Mouse (Mus musculus): Measurements from ENCODE around the gene Cuta.

The Cuta gene

GRCm38 (mm10) chr17:26956895-26957294 is 17.5 kb upstream of the Cuta start:
- in situ Hi-C loops (cut with MboI, MseI), result no loop called here

DNA sequence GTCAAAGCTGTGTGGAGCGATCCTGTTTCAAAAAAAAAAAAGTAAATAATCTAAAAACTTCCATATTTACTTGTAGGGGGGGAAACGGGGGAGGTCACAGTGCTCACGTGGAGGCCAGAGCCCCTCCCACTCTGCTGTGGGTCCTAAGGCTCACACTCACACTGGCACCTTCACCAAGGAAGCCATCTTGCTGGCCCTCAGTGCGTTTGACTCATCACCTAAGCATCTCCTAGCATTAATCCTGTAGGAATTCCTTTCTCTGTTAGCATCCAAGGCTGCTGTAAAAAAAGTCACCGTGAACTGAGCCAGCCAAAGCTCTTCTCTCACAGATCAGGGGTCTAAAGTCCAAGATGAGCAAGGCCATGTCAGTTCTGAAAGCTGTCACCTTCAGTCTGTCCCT is 16.9 kb upstream of the Cuta start:
- in situ Hi-C loops (cut with MboI, MseI), result no loop called here

DNA sequence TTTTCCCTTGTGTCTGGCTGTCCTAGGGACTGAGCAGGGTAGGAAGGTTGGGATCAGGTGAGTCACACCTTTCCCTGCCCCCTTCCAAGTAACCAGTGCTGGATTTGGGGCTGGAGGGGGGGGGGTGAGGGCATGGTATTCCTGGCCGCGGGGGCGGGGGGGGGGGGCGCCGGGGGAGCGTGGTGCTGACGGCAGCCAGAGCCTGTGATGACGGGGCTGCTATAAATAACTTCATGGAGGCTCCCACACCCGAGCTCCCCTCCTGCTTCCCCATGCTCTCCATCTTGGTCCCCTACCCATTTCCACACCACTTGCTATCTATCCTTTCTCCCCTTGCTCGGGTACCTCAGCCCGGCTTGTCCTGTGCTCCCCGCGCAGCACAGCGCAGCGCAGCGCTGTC is 14.4 kb upstream of the Cuta start:
- in situ Hi-C loops (cut with MboI, MseI), result no loop called here

DNA sequence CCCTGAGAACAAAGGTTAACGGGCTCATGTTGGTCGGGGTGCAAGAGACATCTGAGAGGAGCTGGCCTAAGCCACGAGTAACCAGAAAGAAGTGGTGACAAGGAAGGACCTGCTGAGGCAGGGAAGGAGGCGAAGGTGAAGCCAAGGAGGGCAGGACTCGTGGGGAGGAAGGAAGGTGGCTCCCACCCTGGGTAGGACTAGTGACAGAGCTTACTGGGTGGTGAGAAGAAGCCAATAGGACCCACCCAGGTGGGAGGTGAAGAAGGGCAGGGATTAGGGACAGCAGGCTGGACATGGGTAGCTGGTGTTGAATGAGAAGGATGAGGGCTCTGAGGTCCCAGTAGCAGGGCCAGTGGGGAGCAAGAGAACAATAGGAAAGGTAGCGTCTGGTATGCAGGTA is 13.8 kb upstream of the Cuta start:
- in situ Hi-C loops (cut with MboI, MseI), result no loop called here

GRCm38 (mm10) chr17:26951952-26952877 is 12.8 kb upstream of the Cuta start:
- in situ Hi-C loops (cut with MboI, MseI), result no loop called here

DNA sequence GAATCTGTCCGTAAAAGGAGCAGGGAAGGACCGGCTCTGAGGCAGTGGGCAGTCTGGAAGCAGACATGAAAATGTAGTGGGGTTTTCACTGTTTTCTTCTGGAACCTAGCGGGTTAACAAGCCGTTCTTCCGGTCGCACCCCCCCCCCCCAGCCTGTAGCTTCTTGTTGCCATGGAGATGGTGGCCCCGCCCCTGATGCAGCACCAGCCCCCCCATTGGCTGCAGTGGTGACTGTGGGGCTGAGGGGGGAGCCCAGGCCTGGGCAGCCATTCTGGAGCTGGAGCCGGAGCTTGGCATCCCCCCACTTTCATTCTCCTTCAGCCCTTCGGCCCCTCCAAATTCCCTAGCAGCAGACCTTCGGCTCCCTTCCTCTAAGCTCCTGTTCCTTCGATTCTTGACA is 12.0 kb upstream of the Cuta start:
- in situ Hi-C loops (cut with MboI, MseI), result no loop called here

- in situ Hi-C loops (cut with MboI, MseI), result no loop called here
Measured at GRCm38 (mm10) chr17:26950560-26951288, 11.4 kb upstream of the Cuta start.

DNA sequence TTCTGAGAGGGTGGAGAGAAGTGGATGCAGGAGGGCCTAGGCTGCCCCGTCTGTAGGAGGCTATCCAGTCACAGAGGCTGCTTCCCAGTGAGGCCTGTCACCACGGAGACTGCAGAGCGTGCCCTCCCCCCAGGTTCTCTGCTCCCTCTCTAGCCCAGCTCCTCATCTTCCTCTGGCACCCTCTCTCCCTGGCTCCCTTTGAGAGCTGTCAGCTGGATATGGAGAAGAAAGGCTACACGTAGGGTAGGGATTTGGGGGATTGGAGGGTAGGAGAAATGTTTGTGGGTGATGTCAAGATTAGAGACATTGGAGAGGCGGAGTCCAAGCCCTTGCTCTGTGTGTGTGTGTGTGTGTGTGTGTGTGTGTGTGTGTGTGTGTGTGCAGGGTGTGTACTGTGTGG is 10.5 kb upstream of the Cuta start:
- in situ Hi-C loops (cut with MboI, MseI), result no loop called here

GRCm38 (mm10) chr17:26949051-26949577 is 9.7 kb upstream of the Cuta start:
- in situ Hi-C loops (cut with MboI, MseI), result no loop called here

DNA sequence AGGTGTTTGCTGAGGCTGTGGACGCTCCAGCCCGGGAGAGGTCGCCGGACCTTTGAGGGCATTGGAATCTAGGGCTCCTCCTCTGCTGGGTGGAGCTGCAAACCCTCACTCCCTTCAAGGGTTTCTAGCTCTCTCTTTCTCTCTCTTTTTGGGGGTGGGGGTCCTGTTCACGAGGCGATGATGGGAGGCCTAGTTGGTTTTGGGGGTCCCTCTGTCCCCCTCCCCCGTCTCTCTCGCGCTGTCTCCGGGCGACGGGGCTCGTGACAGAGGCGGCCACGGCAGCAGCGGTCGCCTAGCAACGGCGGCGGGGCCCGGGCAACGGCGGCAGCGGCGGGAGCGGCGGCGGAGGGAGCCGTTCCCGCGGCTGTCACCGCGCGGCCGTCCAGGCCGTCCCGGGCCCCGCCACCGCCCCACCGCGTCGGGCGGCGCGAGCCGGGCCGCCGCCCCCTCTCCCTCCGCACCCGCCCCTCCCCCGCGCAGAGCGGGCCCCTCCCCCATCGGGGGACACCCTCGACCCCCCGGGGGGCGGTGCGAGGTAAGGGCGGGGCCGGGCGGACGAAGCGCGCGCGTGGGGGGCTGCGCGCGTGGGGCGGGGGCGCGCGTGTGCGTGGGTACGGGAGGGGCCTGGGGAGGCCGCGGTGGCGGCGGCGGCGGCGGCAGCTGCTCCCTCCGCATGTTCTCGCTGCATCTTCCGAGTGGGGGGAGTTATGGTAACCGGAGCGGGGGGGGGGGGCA is 9.1 kb upstream of the Cuta start:
- in situ Hi-C loops (cut with MboI, MseI), result no loop called here

DNA sequence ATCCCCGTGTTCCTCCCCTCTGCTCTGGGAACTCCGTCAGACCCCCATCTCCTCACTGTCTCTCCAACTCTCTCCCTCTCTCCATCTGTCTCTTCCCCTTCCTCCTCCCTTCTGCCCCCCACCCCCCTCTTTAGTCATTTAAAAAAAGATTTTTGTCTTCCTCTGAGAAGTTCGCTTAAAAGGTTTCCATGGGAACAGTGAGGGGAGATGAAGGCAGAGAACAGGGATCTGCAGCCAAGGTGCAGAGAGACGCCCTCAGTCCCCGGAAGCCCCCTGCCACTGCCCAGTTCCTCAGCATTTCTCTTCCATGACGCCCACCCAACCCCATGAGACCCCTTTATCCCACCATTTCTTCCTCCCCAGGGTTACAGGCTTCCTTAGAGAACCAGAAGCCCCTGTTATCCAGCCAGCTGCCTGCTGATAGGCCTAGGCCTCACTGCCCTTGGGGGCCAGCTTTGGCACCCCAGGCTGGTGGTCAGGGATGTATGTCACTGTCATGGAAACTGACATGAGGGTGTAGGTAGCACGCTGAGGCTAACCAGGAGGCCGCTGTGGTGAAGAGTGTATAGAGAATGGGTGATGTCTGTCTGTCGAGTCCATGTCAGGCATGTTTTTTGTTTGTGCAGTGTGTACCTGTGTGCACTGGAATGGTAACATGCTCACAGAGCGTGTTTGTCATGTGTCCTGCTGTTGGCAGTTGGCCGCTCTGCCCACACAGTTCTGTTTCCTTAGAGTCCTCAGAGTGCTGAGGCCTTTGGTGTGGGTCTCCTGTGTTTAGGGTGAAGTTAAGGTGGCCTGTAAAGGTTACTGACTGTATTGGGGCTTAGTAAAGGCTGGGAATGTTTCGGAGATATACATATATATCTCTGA is 8.1 kb upstream of the Cuta start:
- in situ Hi-C loops (cut with MboI, MseI), result no loop called here

- in situ Hi-C loops (cut with MboI, MseI), result no loop called here
Measured at GRCm38 (mm10) chr17:26946567-26946966, 7.2 kb upstream of the Cuta start.

- in situ Hi-C loops (cut with MboI, MseI), result no loop called here
Measured at GRCm38 (mm10) chr17:26945824-26946495, 6.6 kb upstream of the Cuta start.

DNA sequence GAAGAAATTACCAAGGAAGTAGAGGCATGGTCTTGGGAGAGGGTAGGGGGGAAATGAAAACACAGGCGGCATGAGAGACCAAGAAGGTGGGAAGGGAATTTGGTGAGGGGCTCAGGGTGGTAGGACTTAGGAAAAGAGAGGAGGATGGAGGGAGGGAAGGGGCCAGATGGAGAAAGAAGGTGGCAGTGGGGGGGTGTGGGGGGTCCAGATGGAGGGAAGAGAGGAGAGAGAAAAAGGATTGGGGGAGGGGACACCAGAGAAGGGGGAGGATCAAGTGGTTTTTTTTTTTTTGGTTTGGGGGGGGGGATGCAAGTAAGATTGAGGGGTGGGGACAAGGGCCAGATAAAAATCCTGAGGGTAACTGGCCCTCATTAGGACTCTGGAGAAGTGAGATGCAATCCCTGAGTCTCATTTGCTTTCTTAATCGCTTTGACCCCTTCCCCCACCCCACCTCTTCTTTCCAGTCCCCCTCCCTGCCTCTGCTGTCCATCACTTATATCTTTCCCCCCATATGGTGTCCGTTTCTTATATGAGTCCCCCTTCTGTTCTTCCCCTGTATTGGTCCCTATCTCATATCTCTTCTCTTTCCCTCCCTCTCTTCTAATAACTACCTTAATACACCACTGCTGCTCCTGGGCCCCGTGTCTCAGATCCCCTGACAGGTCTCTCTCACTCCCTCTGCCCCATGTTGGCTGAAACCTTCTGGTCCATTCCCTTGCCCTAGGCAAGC is 2.6 kb upstream of the Cuta start:
- in situ Hi-C loops (cut with MboI, MseI), result no loop called here

DNA sequence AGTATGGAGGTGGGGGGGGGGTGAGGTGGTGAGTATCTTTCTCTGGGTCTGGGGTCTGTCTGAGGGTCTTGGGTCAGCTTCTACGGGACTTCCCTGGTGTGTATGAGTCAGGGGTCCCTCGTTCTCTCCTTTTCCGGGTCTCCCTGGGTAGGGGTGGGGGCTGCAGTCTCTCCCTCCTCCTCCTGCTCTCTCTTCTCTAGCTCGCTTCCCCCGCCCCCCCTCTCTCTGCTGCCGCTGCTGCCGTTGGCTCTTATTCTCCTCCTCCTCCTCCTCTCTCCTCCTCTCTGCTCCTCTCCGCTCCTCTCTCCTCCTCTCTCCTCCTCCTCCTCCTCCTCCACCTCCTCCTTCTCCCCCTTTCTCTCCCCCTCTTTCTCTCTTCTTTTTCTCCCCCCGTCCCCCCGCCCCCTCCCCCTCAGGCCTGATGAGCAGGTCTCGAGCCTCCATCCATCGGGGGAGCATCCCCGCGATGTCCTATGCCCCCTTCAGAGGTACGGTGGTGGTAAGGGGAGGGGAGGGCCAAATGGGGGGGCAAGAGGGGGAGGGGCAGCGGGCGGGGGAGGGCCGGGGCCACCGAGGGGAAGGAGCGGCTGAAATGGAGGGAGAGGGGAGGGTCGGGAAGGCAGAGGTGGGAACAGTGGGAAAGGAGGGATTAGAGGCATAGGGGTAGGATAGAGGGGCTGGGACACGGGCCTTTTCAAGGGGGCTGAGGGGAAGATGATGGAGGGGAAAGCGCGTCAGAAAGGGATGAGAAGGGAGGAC is 1.8 kb upstream of the Cuta start, which contains the start of gene Syngap1:
Syngap1 (plus strand) TSS at position 223 of the 759 bp plus-strand sequence.
- in situ Hi-C loops (cut with MboI, MseI), result no loop called here

DNA sequence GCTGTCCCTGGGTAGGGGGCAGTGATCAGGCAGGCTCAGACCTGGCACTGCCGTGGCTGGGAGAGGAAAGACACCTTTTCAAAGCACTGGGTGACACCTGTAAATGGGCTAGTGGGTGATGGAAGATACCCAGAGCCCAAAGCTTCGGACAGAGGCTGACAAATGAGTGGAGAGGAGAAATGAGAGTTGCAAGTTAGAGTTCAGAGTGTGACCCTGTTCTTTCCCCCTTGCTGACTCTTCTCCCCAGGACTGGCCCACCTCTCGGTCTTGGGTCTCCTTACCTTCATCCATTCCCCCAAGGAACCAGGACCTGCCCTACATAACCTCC is 568 bp upstream of the Cuta start:
- in situ Hi-C loops (cut with MboI, MseI), result no loop called here

- in situ Hi-C loops (cut with MboI, MseI), result no loop called here
Measured at GRCm38 (mm10) chr17:26938731-26939130, 638 bp downstream of the Cuta start.

DNA sequence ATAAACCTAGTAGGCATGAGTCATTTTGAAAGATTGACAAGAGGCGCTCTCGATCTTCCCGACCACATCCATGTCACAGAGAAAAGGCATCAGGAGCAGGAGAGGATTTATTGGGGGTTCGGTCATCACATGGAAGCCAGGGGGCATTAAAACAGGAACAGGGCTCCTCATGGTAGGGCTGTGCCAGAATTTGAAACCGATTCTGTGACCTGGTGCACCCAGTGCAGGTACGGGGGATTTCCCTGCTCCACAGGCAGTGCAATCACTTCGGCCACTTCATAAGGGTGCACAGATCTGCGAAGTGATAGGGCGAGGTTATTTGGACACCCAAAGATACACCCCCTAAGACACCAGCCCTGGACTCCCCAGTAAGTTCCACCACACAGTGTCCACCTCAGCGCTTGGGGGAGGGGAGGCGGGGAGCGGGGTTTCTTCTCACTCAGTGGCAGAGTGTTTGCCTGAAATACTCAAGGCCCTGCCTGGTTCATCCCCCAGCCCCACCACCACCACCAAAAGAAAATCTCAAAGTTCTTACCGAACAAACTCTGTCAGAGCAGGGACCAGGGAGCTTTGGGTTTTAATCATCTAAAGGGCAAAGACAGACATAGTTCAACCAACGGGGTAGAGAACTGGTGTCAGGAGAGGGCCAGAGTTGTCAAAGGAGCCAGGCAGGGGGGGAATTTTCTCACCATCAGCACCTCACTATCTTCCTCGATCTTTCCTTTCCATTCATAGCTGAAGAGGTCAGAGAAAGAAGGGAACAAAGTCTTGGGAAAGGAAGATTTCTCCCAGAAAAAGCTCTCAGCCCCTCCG is 1.3 kb downstream of the Cuta start:
- in situ Hi-C loops (cut with MboI, MseI), result no loop called here
